Mouse (Mus musculus): ENCODE measurements around the gene Ifitm2.

- TF ChIP-seq MYOG (IDR thresholded peaks at IDR 0.05; ENCODE audit: control insufficient read depth in 1 of 3, insufficient read depth in 1 of 3, insufficient read length in 2 of 3, low read depth in 2 of 3) = no peak
- no peak for TF ChIP-seq TCF12 (IDR thresholded peaks at IDR 0.05; ENCODE audit: insufficient read depth, poor library complexity, severe bottlenecking)
- TF ChIP-seq POLR2A (IDR thresholded peaks at IDR 0.05; ENCODE audit: insufficient read length, low read depth) = peak; percentile 68
- peak; percentile 79 for TF ChIP-seq POLR2AphosphoS2 (IDR thresholded peaks at IDR 0.05; ENCODE audit: insufficient read length, low read depth)
- TF ChIP-seq E2F4 (IDR thresholded peaks at IDR 0.05; ENCODE audit: insufficient read depth) = no peak
- TF ChIP-seq CEBPB (IDR thresholded peaks at IDR 0.05; ENCODE audit: insufficient read depth, poor library complexity, severe bottlenecking) = peak; percentile 89
- no peak for TF ChIP-seq SRF (IDR thresholded peaks at IDR 0.05; ENCODE audit: control insufficient read depth, insufficient read length, low read depth)
- no peak for TF ChIP-seq TCF3 (IDR thresholded peaks at IDR 0.05; ENCODE audit: insufficient read length, low read depth)
- no peak for TF ChIP-seq USF1 (IDR thresholded peaks at IDR 0.05; ENCODE audit: low read depth)
- TF ChIP-seq MYOD1 (IDR thresholded peaks at IDR 0.05; ENCODE audit: control insufficient read depth in 1 of 3, insufficient read length in 2 of 3, low read depth in 2 of 3) = no peak
- TF ChIP-seq MAX (IDR thresholded peaks at IDR 0.05; ENCODE audit: low read depth) = no peak
Measured at GRCm38 (mm10) chr7:140955758-140956555, at the start of gene Ifitm2, which contains the start of gene Gm45717.
